Mouse (Mus musculus): ENCODE results near the gene Syndig1l. TPM values are rescaled to one million over a fixed set of nuclear protein-coding genes. Genes with fewer than 3 reads are reported as not detected.

Gene Syndig1l
- polyA plus RNA-seq, 1 experiment from 2014 or later = 0.05 TPM

DNA sequence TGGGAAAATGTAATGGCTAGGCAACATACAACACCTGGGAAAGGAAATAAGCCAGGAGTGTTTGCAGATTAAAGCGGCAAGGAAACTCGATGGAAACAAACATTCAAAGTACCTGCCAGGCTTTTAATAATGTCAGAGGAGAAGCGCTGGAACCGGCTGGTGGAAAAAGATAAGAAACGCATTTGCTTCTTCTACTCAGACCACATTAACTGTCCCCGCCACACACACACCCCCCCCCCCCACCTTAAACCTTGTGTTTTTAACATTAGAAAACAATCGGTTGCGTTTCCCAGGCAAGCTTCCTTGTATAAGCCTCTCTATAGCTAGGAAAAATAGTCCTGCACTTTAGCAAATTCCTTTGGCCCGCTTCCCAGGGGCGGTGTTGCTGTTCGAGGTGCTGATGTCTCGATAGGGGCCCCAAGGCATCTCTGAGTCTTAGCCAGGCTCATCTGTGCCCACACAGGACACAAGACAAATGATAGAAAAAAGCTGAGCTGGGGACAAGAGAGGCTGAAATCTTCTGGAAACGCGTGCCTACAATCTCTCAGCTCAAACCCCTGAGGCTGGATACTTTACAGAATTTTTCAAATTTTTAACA is 11.3 kb upstream of the Syndig1l start:
- 28% methylated on average over 14 of the region's 14 CpGs for WGBS

DNA sequence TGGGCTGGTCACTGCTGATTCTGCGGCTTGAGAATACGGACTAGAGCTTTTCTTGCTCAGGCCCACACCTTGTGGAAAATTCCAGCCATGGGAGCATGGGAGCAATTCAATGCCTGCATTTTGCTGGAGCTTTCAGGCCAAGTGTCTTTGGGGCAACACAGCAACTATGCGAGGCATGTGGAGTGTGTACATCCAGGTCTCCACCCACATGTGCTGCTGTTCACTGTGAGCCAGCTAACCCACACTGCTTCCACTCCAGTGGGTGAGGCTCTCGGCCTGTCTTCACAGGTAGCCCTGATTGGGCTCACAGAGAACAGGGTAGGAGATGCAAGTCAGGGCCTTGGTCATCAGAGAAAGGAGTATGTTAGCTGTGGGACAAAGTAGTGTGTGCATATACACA is 9.2 kb upstream of the Syndig1l start:
- 0 out of 2 replicates have a peak, but pooled peaks cover 4% of the 10 kb centered on the region for H3K4me1 ChIP-seq
- no peak overlapping the region for H3K4me2 ChIP-seq
- no peaks in the 10 kb centered on the region for H3K36me3 ChIP-seq
- H3K27ac ChIP-seq = no peak overlapping the region
- H3K27me3 ChIP-seq = peaks cover 55% of the 10 kb centered on the region
- no peaks in the 10 kb centered on the region for H3K9me3 ChIP-seq (replicated peaks)
- no peak for ATAC-seq (replicated peaks; ENCODE audit: low FRiP score)
- WGBS = 88% methylated on average over 4 of the region's 4 CpGs
- H3K4me3 ChIP-seq (replicated peaks) = no peak overlapping the region
- H3K9ac ChIP-seq = no peak overlapping the region

More for the DNA sequence above, 11.3 kb upstream of the Syndig1l start:
- Histone ChIP-seq H3K9me3 (replicated peaks) (no peaks in the 10 kb centered on the region), H3K27ac (no peak overlapping the region), H3K4me2 (no peak overlapping the region), H3K9ac (no peak overlapping the region), H3K27me3 (peaks cover 44% of the 10 kb centered on the region), H3K36me3 (no peaks in the 10 kb centered on the region), H3K4me3 (replicated peaks) (no peak overlapping the region), H3K4me1 (0 out of 2 replicates have a peak, but pooled peaks cover 4% of the 10 kb centered on the region)
- no peak for ATAC-seq (replicated peaks; ENCODE audit: low FRiP score)

DNA sequence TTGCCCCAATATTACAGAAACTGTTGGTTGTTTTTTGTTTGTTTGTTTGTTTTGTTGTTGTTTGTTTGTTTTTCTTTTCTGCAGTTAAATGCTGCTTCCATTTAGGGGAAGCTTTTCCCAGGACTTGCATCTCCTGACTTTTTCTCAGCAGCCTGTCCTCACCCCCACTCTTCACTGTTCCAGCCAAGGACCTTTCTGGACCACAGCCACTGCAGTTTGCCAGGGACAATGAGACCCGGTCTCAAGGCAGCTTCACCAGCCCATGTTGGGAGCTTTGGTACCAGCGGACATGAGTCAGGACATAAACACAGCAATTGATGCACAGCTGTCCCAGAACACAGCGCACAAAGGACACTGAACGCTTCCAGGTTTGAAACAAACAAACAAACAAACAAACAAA is 8.3 kb upstream of the Syndig1l start:
- WGBS = 73% methylated on average over 4 of the region's 4 CpGs
- Histone ChIP-seq H3K27ac (no peak overlapping the region), H3K36me3 (no peaks in the 10 kb centered on the region)

DNA sequence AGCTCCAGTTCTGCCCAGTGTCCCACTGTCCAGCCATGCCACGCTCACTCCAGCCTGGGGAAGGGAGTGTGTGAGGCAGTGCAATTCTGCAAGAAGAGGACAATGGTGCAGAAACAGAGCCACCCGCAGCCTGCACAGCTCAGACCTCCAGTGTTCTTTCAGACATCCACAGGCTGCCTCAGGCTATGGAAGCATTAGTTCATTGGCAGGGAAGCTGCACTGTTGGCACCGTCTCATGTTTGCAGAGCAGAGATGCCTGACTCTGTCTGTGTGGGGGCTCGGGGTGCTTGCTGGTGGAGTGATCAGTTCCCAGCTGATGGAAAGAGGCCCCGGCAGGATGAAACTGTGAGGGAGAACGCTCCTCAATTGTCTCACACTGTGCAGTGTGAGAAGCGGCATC is 4.0 kb upstream of the Syndig1l start:
- Histone ChIP-seq H3K27ac (no peak overlapping the region), H3K27me3 (peaks cover 75% of the 10 kb centered on the region), H3K9ac (no peak overlapping the region), H3K4me3 (replicated peaks) (no peak overlapping the region), H3K4me1 (peaks cover 12% of the 10 kb centered on the region), H3K4me2 (no peak overlapping the region), H3K36me3 (no peaks in the 10 kb centered on the region), H3K9me3 (replicated peaks) (no peaks in the 10 kb centered on the region)
- no peak for ATAC-seq (replicated peaks; ENCODE audit: low FRiP score)
- WGBS = 71% methylated on average over 7 of the region's 7 CpGs

More for the DNA sequence above, 8.3 kb upstream of the Syndig1l start:
- no peaks in the 10 kb centered on the region for H3K9me3 ChIP-seq (replicated peaks)
- H3K4me3 ChIP-seq (replicated peaks) = no peak overlapping the region
- no peak for ATAC-seq (replicated peaks; ENCODE audit: low FRiP score)
- peaks cover 55% of the 10 kb centered on the region for H3K27me3 ChIP-seq
- 0 out of 2 replicates have a peak, but pooled peaks cover 4% of the 10 kb centered on the region for H3K4me1 ChIP-seq
- no peak overlapping the region for H3K4me2 ChIP-seq
- H3K9ac ChIP-seq = no peak overlapping the region

DNA sequence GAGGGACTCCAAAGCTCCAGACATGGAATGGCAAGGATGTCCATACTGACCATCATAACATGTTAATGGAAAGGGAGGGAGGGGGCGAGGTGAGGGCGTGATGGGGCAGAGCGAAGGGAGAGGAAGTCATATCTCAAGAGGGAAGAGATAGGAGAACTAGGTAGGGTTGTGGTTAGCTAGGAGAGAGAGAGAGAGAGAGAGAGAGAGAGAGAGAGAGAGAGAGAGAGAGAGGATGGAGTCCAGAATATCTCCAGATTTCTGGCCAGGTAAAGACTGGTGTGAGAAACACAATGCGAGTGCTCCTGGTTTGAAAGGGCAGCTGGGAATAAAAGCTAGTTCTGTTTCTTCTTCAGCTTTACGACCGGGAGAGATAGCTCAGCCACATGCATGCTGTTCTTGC is 6.5 kb downstream of the Syndig1l start:
- Histone ChIP-seq H3K4me3 (replicated peaks) (no peak overlapping the region), H3K9ac (no peak overlapping the region), H3K4me1 (no peaks in the 10 kb centered on the region), H3K9me3 (replicated peaks) (no peaks in the 10 kb centered on the region), H3K27ac (no peak overlapping the region), H3K4me2 (no peak overlapping the region), H3K36me3 (no peaks in the 10 kb centered on the region), H3K27me3 (peaks cover 39% of the 10 kb centered on the region)
- no peak for ATAC-seq (replicated peaks; ENCODE audit: low FRiP score)
- WGBS = 84% methylated on average over 6 of the region's 6 CpGs

DNA sequence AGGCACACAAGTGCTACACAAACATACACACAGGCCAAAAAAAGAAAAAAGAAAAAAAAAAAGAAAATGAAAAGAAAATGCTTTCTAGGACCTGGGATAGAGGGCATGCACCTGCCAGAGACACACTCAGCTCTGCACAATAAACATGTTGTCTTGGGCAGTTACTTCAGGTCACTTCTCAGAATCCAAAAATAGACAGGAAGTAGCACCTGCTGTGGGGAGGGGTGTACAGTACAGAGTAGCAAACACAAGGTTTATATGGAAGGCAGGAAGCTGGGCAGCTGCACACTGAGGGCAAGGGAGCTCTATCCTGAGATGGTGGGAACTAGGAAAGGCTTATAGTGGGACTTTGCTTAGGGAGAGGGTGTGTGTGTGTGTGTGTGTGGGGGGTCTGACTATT is 7.3 kb downstream of the Syndig1l start:
- H3K27ac ChIP-seq = no peak overlapping the region

DNA sequence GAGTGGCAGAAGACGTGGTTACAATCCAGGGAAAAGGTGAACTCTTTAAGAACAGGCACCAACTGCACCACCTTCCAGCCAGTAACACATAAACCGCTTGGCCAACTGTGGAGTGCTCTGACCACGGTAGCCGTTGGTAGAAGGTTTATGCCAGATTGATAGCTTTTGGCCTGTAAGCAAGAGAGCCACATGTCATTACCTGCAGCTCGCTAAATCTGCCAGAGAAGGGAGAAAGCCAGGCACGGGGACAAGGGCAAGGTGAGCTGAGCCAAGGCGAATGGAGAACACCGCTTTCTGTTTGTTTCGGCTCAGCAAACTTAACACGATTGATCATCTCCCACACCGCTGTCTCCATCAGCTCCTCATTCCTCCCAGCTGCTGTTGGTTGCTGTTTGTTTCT is 9.6 kb downstream of the Syndig1l start:
- ATAC-seq (replicated peaks; ENCODE audit: low FRiP score) = no peak
- Histone ChIP-seq H3K4me3 (replicated peaks) (no peak overlapping the region), H3K4me2 (no peak overlapping the region), H3K36me3 (no peaks in the 10 kb centered on the region), H3K4me1 (no peaks in the 10 kb centered on the region), H3K27ac (no peak overlapping the region), H3K9me3 (replicated peaks) (no peaks in the 10 kb centered on the region), H3K9ac (no peak overlapping the region), H3K27me3 (peaks cover 16% of the 10 kb centered on the region)
- WGBS = 81% methylated on average over 11 of the region's 11 CpGs

More for the DNA sequence above, 7.3 kb downstream of the Syndig1l start:
- Histone ChIP-seq H3K9ac (no peak overlapping the region), H3K4me1 (no peaks in the 10 kb centered on the region), H3K4me2 (no peak overlapping the region), H3K36me3 (no peaks in the 10 kb centered on the region), H3K27me3 (peaks cover 31% of the 10 kb centered on the region), H3K9me3 (replicated peaks) (no peaks in the 10 kb centered on the region), H3K4me3 (replicated peaks) (no peak overlapping the region)
- no peak for ATAC-seq (replicated peaks; ENCODE audit: low FRiP score)

DNA sequence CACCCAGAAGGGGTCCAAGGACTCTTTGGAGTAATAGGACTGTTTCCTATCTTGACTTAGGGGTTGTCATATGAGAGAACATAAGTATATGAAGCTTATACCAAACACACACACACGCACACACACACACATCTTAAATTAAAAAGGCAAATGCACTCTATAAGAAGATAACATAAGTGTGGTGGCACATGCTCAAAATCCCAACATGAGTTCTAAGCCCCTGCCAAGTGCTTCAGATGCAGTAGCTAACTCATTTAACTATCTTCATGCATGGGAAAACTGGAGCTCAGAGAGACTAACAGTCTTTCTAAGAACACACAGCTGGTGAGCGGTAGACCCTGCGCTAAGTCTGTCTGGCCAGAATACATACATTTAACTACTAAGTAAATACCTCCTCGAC is 11.1 kb downstream of the Syndig1l start:
- Histone ChIP-seq H3K4me1 (no peaks in the 10 kb centered on the region), H3K9me3 (replicated peaks) (no peaks in the 10 kb centered on the region), H3K27me3 (peaks cover 16% of the 10 kb centered on the region), H3K4me3 (replicated peaks) (no peak overlapping the region), H3K27ac (no peak overlapping the region), H3K36me3 (no peaks in the 10 kb centered on the region), H3K4me2 (no peak overlapping the region), H3K9ac (no peak overlapping the region)
- 86% methylated on average over 4 of the region's 4 CpGs for WGBS
- ATAC-seq (replicated peaks; ENCODE audit: low FRiP score) = no peak

DNA sequence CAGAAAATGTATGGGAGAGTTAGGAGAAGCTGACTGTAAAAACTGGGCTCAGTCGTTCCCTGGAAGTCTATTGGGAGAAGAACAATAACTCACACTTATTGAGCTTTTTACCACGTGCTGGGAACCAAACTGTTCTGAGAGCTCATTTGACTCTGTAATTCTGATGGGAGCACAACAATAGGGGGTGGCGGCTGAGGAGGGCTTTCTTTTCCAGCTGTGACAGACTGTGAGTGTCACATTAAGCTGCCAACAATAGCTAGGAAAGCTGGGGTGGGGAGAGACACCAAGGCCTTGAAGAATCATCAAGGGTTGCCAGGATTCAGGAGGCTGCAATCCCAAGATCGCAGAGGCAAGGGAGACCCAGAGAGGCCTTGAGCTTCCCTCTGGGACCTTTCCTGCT is 12.5 kb downstream of the Syndig1l start:
- Histone ChIP-seq H3K36me3 (no peaks in the 10 kb centered on the region), H3K27me3 (peaks cover 16% of the 10 kb centered on the region), H3K27ac (no peak overlapping the region), H3K9ac (no peak overlapping the region), H3K4me3 (replicated peaks) (no peak overlapping the region), H3K9me3 (replicated peaks) (no peaks in the 10 kb centered on the region), H3K4me1 (no peaks in the 10 kb centered on the region), H3K4me2 (no peak overlapping the region)
- 34% methylated on average over 4 of the region's 4 CpGs for WGBS
- ATAC-seq (replicated peaks; ENCODE audit: low FRiP score) = no peak

DNA sequence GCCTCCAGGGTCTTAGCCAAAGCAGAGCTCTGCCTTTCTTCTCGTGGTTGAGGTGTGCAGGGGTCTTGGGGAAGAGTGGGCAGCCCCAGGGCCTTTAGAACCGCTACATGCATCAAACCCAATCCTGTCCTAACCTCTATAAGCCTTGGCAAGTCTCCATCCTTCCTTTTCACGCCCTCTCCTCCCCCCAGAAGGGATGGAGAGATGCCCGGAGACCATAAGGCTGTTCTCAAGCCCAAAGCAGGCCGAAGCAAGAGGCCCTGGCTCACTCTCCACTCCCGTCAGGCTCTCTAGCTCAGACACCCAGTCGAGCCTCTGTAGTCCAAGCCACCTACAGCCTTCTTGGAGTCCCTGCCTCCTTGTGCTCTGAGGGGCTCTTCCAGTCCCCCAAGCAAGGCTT is 14.1 kb downstream of the Syndig1l start:
- H3K4me1 ChIP-seq = 0 out of 2 replicates have a peak, but pooled peaks cover 2% of the 10 kb centered on the region
- no peaks in the 10 kb centered on the region for H3K36me3 ChIP-seq
- ATAC-seq (replicated peaks; ENCODE audit: low FRiP score) = no peak
- no peak overlapping the region for H3K4me2 ChIP-seq
- H3K9me3 ChIP-seq (replicated peaks) = no peaks in the 10 kb centered on the region
- H3K9ac ChIP-seq = no peak overlapping the region
- no peak overlapping the region for H3K4me3 ChIP-seq (replicated peaks)
- H3K27ac ChIP-seq = no peak overlapping the region
- 73% methylated on average over 7 of the region's 7 CpGs for WGBS
- H3K27me3 ChIP-seq = peaks cover 26% of the 10 kb centered on the region

DNA sequence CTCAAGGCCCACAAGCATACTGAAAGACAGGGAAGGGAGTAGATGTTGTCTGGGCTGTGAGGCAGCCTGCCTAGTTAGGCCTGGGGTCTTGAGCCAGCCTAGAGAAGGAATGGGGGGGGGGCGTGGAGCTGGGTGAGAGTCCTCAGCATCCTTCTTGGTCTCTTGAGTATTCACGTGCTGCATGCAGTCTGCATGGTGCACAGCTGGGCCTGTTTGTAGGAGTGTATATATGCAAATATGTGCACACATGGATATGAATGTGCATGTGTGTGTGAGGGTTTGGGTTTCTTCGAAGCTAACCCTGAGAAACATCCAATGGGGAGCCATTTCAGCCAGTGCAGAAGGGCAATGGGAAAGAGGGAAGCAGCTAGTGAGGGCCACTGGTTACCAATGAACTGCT is 22.6 kb downstream of the Syndig1l start:
- no peaks in the 10 kb centered on the region for H3K9me3 ChIP-seq (replicated peaks)
- H3K27me3 ChIP-seq = peaks cover 29% of the 10 kb centered on the region
- H3K4me1 ChIP-seq = 0 out of 2 replicates have a peak, but pooled peaks cover 2% of the 10 kb centered on the region
- H3K27ac ChIP-seq = no peak overlapping the region
- no peak overlapping the region for H3K4me2 ChIP-seq
- ATAC-seq (replicated peaks; ENCODE audit: low FRiP score) = no peak
- no peak overlapping the region for H3K4me3 ChIP-seq (replicated peaks)
- H3K36me3 ChIP-seq = no peaks in the 10 kb centered on the region
- WGBS = 79% methylated on average over 3 of the region's 3 CpGs
- no peak overlapping the region for H3K9ac ChIP-seq

DNA sequence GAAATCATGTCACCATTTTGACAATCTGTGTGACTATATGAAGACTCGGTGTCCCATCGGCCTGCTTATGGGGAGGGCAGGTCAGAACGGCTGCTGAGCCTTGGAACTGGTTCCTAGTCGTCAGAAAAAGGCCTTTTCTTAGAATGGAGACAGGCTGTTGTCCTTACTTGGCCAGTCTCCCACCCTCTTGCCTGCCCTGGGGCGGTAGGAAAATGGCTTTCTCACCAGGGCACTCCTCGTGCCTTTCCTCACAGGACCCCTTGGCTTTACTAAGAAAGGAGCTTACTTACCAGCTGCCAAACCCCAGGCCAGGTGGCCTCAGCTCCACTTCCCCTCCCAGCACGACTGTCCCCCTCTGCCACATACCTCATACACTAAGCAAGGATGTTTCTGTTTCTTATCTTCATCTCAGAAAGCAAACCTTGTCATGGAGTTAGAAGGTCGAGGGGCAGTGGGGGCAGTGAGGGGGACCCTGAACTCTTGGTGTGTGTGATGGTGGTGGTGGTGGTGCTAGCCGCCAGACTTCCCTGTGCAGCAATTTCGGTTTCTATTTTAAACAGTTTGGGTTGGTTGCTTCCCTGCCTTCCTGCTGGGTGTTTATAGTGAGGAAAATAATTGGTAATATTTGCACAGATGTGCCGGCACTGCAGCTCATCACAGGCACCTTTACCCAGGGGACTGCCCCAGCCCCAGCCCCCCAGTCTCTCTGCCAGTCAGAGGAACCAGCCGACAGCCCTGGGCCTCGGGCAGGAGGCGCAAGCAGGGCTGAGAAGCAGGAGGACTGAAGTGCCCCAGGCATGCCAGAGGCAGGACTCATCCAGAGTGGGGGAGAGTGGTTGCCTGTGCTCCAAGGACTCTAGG is 23.7 kb downstream of the Syndig1l start:
- no peaks in the 10 kb centered on the region for H3K4me1 ChIP-seq
- H3K9me3 ChIP-seq (replicated peaks) = no peaks in the 10 kb centered on the region; the same call in 1 of the 2 replicates
- ATAC-seq (replicated peaks; ENCODE audit: low FRiP score) = no peak
- H3K36me3 ChIP-seq = no peaks in the 10 kb centered on the region
- no peak overlapping the region for H3K4me2 ChIP-seq
- 52% methylated on average over 14 of the region's 14 CpGs for WGBS
- no peak overlapping the region for H3K4me3 ChIP-seq (replicated peaks)
- no peak overlapping the region for H3K27ac ChIP-seq
- H3K27me3 ChIP-seq = peaks cover 19% of the 10 kb centered on the region
- no peak overlapping the region for H3K9ac ChIP-seq

Data from kidney, embryonic 15.5 days (tissue).